Mouse (Mus musculus) erythroid progenitor cell, adult 5-6 weeks (primary cell): ENCODE measurements at regions not wholly inside any gene's neighbourhood (a gene's known extent, or its start where the extent isn't known, plus 50 kb on each side); places are given as distances from the start of the nearest gene placed in this dataset.

Experiments used
- ATAC-seq: replicated peaks from 2 replicates; pipeline ENCODE4 v1.8.0; 2016; ENCODE audit warnings: moderate number of reproducible peaks, mild to moderate bottlenecking, moderate TSS enrichment, inconsistent platforms; ENCODE audit not compliant: poor library complexity, low FRiP score, severe bottlenecking

- no peak for ATAC-seq
These were observed 99.1 kb upstream of the Cpm start for GRCm38 (mm10) chr10:117530007-117530858.

GRCm38 (mm10) chr10:117529269-117530006 lies 99.9 kb upstream of the Cpm start:
- ATAC-seq: no peak

GRCm38 (mm10) chr10:117528575-117529268 lies 100.6 kb upstream of the Cpm start:
- no peak for ATAC-seq

GRCm38 (mm10) chr10:117527979-117528378 lies 101.3 kb upstream of the Cpm start:
- ATAC-seq: no peak

GRCm38 (mm10) chr10:117527243-117527642 lies 102.1 kb upstream of the Cpm start:
- ATAC-seq: no peak

GRCm38 (mm10) chr10:117526834-117527188 lies 102.5 kb upstream of the Cpm start:
- no peak for ATAC-seq

GRCm38 (mm10) chr10:117526008-117526833 lies 103.1 kb upstream of the Cpm start:
- ATAC-seq: no peak

GRCm38 (mm10) chr10:117525608-117526007 lies 103.7 kb upstream of the Cpm start:
- no peak for ATAC-seq

GRCm38 (mm10) chr10:117524926-117525565 lies 104.3 kb upstream of the Cpm start:
- no peak for ATAC-seq

- no peak for ATAC-seq
These were observed 105.2 kb upstream of the Cpm start for GRCm38 (mm10) chr10:117524101-117524500.

GRCm38 (mm10) chr10:117522906-117523829 lies 106.1 kb upstream of the Cpm start:
- no peak for ATAC-seq

- ATAC-seq: no peak
These were observed 106.9 kb upstream of the Cpm start for GRCm38 (mm10) chr10:117522373-117522772.

GRCm38 (mm10) chr10:117521315-117522270 lies 107.7 kb upstream of the Cpm start:
- ATAC-seq: no peak

- ATAC-seq: no peak
These were observed 108.6 kb upstream of the Cpm start for GRCm38 (mm10) chr10:117520536-117521314.

- no peak for ATAC-seq
These were observed 109.4 kb upstream of the Cpm start for GRCm38 (mm10) chr10:117519670-117520535.
